Mouse (Mus musculus): Measurements from ENCODE around the gene Fgfr2. TPM values are rescaled to one million over a fixed set of nuclear protein-coding genes. Genes with fewer than 3 reads are reported as not detected.
A peak's percentile ranks its signal among the peaks of the same experiment; 100 is the strongest.

The Fgfr2 gene
- total RNA-seq, 1 experiment: 37.5 TPM

DNA sequence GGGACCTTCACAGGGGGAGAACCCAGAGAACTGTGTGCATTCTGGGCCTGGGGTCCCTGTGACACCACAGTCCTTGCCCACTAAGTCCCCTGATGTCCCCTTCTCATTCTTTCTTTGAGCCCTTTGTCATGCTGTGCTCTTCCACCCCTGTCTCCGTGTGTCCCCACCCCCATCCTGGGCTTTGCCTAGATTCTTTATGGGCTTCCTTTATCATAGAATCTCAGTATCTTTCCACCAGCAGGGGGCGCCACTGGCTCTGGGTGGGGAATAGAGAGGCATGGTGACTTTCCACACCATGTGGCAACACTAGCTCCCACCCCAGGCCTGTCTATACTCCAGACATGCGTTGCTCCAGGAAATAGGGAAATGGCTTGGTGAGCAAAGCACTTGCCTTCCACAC is 466.6 kb downstream of the Fgfr2 start:
- in situ Hi-C loops (cut with MboI; ENCODE audit: low sequenced_read_pairs in 2 of 2, unreplicated experiment in 2 of 2): loop anchor here in 1 of 2 experiments (25.0 kb wide), 1 partner anchor 231 kb away; no protein-coding TSS in a partner anchor
- Histone ChIP-seq H3K9me3 (ENCODE audit: control insufficient read depth, insufficient read depth, low read depth, low read length) (no peaks in the 10 kb centered on the region), H3K4me3 (ENCODE audit: insufficient read depth in 1 of 2, low read depth in 1 of 2, low read length in 2 of 2, poor library complexity in 1 of 2, severe bottlenecking in 1 of 2) (no peak overlapping the region)

DNA sequence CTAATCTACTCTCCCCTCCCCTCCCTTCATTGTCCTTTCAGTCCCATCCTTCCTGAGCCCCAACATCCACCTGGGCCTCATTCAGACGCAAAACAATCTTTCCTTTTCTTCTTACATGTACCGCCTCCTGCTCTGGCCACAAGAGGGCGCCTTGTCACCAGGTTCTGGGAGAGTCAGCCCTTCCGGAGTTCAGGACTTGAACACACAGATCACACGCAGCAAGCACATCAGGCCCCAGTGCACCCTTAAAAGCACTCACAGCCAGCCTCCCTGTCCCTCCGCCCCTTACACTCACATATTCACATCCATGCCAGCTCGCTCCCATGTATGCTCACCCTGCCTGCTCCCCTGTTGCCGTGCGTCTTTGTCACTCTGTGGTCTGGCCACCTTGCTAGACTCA is 467.1 kb downstream of the Fgfr2 start:
- Histone ChIP-seq H3K36me3 (ENCODE audit: control insufficient read depth, insufficient read depth, low read length, poor library complexity, severe bottlenecking) (no peaks in the 10 kb centered on the region), H3K4me1 (ENCODE audit: control insufficient read depth in 2 of 2, insufficient read depth in 2 of 2, low read length in 2 of 2, poor library complexity in 1 of 2) (peaks cover 0 to 23% of the 10 kb centered on the region in 2 experiments; a peak in 1 of 4 replicates), H3K9me3 (ENCODE audit: control insufficient read depth, insufficient read depth, low read depth, low read length) (no peaks in the 10 kb centered on the region), H3K9ac (ENCODE audit: insufficient read depth, low read depth, low read length, poor library complexity, severe bottlenecking) (0 out of 2 replicates have a peak overlapping the region, but pooled peaks have one; percentile 29), H3K27ac (ENCODE audit: insufficient read depth, low read depth, low read length, poor library complexity, severe bottlenecking) (no peak overlapping the region), H3K4me3 (ENCODE audit: insufficient read depth in 1 of 2, low read depth in 1 of 2, low read length in 2 of 2, poor library complexity in 1 of 2, severe bottlenecking in 1 of 2) (no peak overlapping the region)
- TF ChIP-seq ZC3H11A (IDR thresholded peaks at IDR 0.05; ENCODE audit: borderline replicate concordance, low read depth, low read length) (peak; percentile 85; the same call in 1 of the 2 replicates), MAFK (IDR thresholded peaks at IDR 0.05; ENCODE audit: insufficient read depth, low read depth, low read length) (no peak)
- DNase-seq (ENCODE audit: low read depth, low spot score): peak; percentile 89
- in situ Hi-C loops (cut with MboI; ENCODE audit: low sequenced_read_pairs in 2 of 2, unreplicated experiment in 2 of 2): loop anchor here in 1 of 2 experiments (25.0 kb wide), 1 partner anchor 231 kb away; no protein-coding TSS in a partner anchor

More for the DNA sequence above, 466.6 kb downstream of the Fgfr2 start:
- DNase-seq (ENCODE audit: low read depth, low spot score): peak; percentile 94
- 0 out of 2 replicates have a peak overlapping the region, but pooled peaks have one; percentile 29 for H3K9ac ChIP-seq (ENCODE audit: insufficient read depth, low read depth, low read length, poor library complexity, severe bottlenecking)
- no peak for TF ChIP-seq HCFC1 (IDR thresholded peaks at IDR 0.05; ENCODE audit: borderline replicate concordance, insufficient read depth, low read length)
- no peak for TF ChIP-seq ZNF384 (IDR thresholded peaks at IDR 0.05; ENCODE audit: low read depth, low read length)
- TF ChIP-seq MAFK (IDR thresholded peaks at IDR 0.05; ENCODE audit: insufficient read depth, low read depth, low read length): no peak
- no peak for TF ChIP-seq CHD2 (IDR thresholded peaks at IDR 0.05; ENCODE audit: low read depth, low read length)
- no peak for TF ChIP-seq ZC3H11A (IDR thresholded peaks at IDR 0.05; ENCODE audit: borderline replicate concordance, low read depth, low read length)
- no peaks in the 10 kb centered on the region for H3K36me3 ChIP-seq (ENCODE audit: control insufficient read depth, insufficient read depth, low read length, poor library complexity, severe bottlenecking)
- H3K27ac ChIP-seq (ENCODE audit: insufficient read depth, low read depth, low read length, poor library complexity, severe bottlenecking): no peak overlapping the region
- H3K4me1 ChIP-seq (ENCODE audit: control insufficient read depth in 2 of 2, insufficient read depth in 2 of 2, low read length in 2 of 2, poor library complexity in 1 of 2): peaks cover 0 to 23% of the 10 kb centered on the region in 2 experiments; a peak in 1 of 4 replicates

DNA sequence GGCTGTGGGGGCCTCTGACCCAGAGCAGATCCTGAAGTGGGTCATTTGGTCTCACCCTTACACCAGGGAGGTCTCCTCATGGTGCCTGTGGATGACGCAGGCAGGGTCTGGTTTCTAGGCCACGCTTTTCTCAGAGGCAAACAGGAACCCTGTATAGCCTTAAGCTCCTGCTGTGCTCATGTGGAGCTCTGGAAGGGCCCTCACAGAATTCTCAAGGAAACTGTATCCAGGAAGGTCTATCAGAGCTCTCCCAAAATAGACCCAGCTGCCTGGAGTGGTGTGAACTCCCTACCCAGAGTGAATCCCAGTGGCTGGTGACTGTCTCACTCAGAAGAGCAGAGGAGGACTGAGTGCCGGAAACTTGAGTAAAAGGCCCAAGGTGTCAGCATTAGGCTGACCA is 468.7 kb downstream of the Fgfr2 start:
- Histone ChIP-seq H3K27ac (ENCODE audit: insufficient read depth, low read depth, low read length, poor library complexity, severe bottlenecking) (no peak overlapping the region), H3K36me3 (ENCODE audit: control insufficient read depth, insufficient read depth, low read length, poor library complexity, severe bottlenecking) (no peaks in the 10 kb centered on the region)

DNA sequence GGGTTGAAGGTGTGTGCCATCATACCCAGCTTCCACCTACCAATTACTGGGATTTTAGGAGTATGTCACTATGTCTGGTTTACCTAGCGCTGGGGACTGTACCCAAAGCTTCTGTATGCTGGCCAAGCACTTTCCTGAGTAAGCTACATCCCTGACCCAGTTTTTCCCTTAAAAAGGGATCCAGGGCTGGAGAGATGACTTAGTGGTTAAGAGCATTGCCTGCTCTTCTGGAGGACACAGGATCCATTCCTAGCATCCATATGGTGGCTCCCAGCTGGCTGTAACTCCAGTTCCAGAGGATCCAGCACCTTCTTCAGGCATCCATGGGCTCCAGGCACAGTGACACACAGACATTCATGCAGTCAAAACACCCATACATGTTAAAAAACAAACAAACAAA is 476.6 kb downstream of the Fgfr2 start:
- Histone ChIP-seq H3K27ac (ENCODE audit: insufficient read depth, low read depth, low read length, poor library complexity, severe bottlenecking) (no peak overlapping the region), H3K9ac (ENCODE audit: insufficient read depth, low read depth, low read length, poor library complexity, severe bottlenecking) (no peak overlapping the region), H3K9me3 (ENCODE audit: control insufficient read depth, insufficient read depth, low read depth, low read length) (no peaks in the 10 kb centered on the region), H3K4me3 (ENCODE audit: insufficient read depth in 1 of 2, low read depth in 1 of 2, low read length in 2 of 2, poor library complexity in 1 of 2, severe bottlenecking in 1 of 2) (no peak overlapping the region), H3K4me1 (ENCODE audit: control insufficient read depth in 2 of 2, insufficient read depth in 2 of 2, low read length in 2 of 2, poor library complexity in 1 of 2) (no peaks in the 10 kb centered on the region), H3K36me3 (ENCODE audit: control insufficient read depth, insufficient read depth, low read length, poor library complexity, severe bottlenecking) (no peaks in the 10 kb centered on the region)
- in situ Hi-C loops (cut with MboI; ENCODE audit: low sequenced_read_pairs in 2 of 2, unreplicated experiment in 2 of 2): no loop called here
- TF ChIP-seq ZC3H11A (IDR thresholded peaks at IDR 0.05; ENCODE audit: borderline replicate concordance, low read depth, low read length): no peak
- TF ChIP-seq CHD2 (IDR thresholded peaks at IDR 0.05; ENCODE audit: low read depth, low read length): no peak
- no peak for TF ChIP-seq MAFK (IDR thresholded peaks at IDR 0.05; ENCODE audit: insufficient read depth, low read depth, low read length)
- no peak for TF ChIP-seq ZNF384 (IDR thresholded peaks at IDR 0.05; ENCODE audit: low read depth, low read length)
- no peak for TF ChIP-seq HCFC1 (IDR thresholded peaks at IDR 0.05; ENCODE audit: borderline replicate concordance, insufficient read depth, low read length)
- DNase-seq (ENCODE audit: low read depth, low spot score): no peak

More for the DNA sequence above, 468.7 kb downstream of the Fgfr2 start:
- Histone ChIP-seq H3K9me3 (ENCODE audit: control insufficient read depth, insufficient read depth, low read depth, low read length) (no peaks in the 10 kb centered on the region), H3K4me3 (ENCODE audit: insufficient read depth in 1 of 2, low read depth in 1 of 2, low read length in 2 of 2, poor library complexity in 1 of 2, severe bottlenecking in 1 of 2) (no peak overlapping the region), H3K4me1 (ENCODE audit: control insufficient read depth in 2 of 2, insufficient read depth in 2 of 2, low read length in 2 of 2, poor library complexity in 1 of 2) (peaks cover 0 to 20% of the 10 kb centered on the region in 2 experiments; a peak in 1 of 4 replicates), H3K9ac (ENCODE audit: insufficient read depth, low read depth, low read length, poor library complexity, severe bottlenecking) (no peak overlapping the region)
- in situ Hi-C loops (cut with MboI; ENCODE audit: low sequenced_read_pairs in 2 of 2, unreplicated experiment in 2 of 2): loop anchor here (5.0 to 25.0 kb wide), 2 partner anchors 233 to 243 kb away; no protein-coding TSS in a partner anchor
- no peak for TF ChIP-seq CHD2 (IDR thresholded peaks at IDR 0.05; ENCODE audit: low read depth, low read length)
- TF ChIP-seq ZNF384 (IDR thresholded peaks at IDR 0.05; ENCODE audit: low read depth, low read length): no peak
- no peak for TF ChIP-seq HCFC1 (IDR thresholded peaks at IDR 0.05; ENCODE audit: borderline replicate concordance, insufficient read depth, low read length)
- TF ChIP-seq MAFK (IDR thresholded peaks at IDR 0.05; ENCODE audit: insufficient read depth, low read depth, low read length): no peak
- TF ChIP-seq ZC3H11A (IDR thresholded peaks at IDR 0.05; ENCODE audit: borderline replicate concordance, low read depth, low read length): no peak
- DNase-seq (ENCODE audit: low read depth, low spot score): no peak
